ENCODE assay signal across 8 mouse cellular contexts in the genomic region with DNA sequence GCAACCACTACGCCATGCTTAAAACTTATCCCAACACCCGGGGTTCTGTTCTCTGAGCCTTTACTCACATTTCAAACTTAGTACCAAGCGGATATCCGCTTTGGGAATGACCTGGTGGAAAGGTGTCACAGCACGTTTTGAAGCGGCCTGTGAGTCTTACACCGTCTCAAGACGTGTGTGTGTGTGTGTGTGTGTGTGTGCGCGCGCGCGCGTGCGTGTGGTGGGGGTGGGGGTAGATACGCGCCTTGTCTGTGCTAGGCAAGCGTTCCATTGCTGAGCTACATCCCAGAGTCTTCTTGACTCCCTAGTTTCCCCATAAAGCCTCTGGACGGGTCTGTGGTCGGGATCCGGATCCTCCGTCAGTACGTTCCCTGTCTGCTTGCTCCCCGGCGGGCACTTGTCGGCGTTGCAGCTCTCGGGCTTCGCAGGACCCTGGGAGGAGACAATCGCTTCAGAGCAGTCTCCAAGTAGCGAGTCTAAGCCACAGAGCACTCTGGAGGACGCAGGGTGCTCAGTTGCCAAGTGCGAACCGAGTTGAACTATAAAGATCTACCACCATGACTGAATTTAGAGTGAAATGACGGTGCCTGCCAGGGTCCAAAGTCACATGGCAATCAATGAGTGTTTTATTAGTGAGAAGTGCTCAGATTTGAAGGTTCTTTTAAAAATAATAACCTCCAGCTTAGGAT. TPM values are rescaled to one million over a fixed set of nuclear protein-coding genes. Genes with fewer than 3 reads are reported as not detected.
DNase-seq lines count a peak whose midpoint lies in the region; ATAC-seq and TF ChIP-seq lines count a peak whose summit lies in the region.

No protein-coding gene starts in this region.

- no peak for TF ChIP-seq CTCF in cerebellum, adult 2 months (IDR thresholded peaks at IDR 0.05; ENCODE audit: borderline replicate concordance, insufficient read depth, low read depth, low read length)
- no peak for TF ChIP-seq CTCF in gastrocnemius, adult 2 months (IDR thresholded peaks at IDR 0.05)
- no peak for TF ChIP-seq CTCF in testis, adult 2 months (IDR thresholded peaks at IDR 0.05; ENCODE audit: control insufficient read depth, insufficient read depth, insufficient replicate concordance, low read depth, low read length)

- no peaks in the 10 kb centered on the region for H3K9me3 ChIP-seq in intestine, embryonic 15.5 days
- H3K9me3 ChIP-seq in limb, embryonic 15.5 days, result no peaks in the 10 kb centered on the region
- no peaks in the 10 kb centered on the region for H3K9me3 ChIP-seq in midbrain, embryonic 14.5 days (ENCODE audit: control insufficient read depth, low read length)

- H3K4me1 ChIP-seq in cerebellum, adult 2 months (ENCODE audit: control insufficient read depth, insufficient read depth, low read length), result no peaks in the 10 kb centered on the region; the same call in 1 of the 2 replicates
- peaks cover 31% of the 10 kb centered on the region for H3K4me1 ChIP-seq in intestine, embryonic 15.5 days (replicated peaks)
- peaks cover 33% of the 10 kb centered on the region for H3K4me1 ChIP-seq in limb, embryonic 15.5 days
- peaks cover 22% of the 10 kb centered on the region for H3K4me1 ChIP-seq in midbrain, embryonic 14.5 days (ENCODE audit: control insufficient read depth, insufficient read depth, low read length)
- H3K4me1 ChIP-seq in testis, adult 2 months (ENCODE audit: control insufficient read depth, insufficient read depth, low read length), result peaks cover 12% of the 10 kb centered on the region

- DNase-seq in ovary, postnatal 10 days (ENCODE audit: low spot score), result peak; percentile 60
- DNase-seq in ovary, postnatal 14 days (ENCODE audit: low spot score), result no peak
- peak; percentile 70 to 71 for DNase-seq in cerebellum, adult 2 months
- peak; percentile 76 for DNase-seq in gastrocnemius, adult 2 months
- peak; percentile 81 for DNase-seq in midbrain, embryonic 14.5 days

- ATAC-seq in intestine, embryonic 15.5 days, result peak; percentile 35
- ATAC-seq in limb, embryonic 15.5 days (ENCODE audit: insufficient number of reproducible peaks, low FRiP score, low TSS enrichment, low read depth), result peak; percentile 3; the same call in 1 of the 2 replicates
- no peak for ATAC-seq in midbrain, embryonic 14.5 days (ENCODE audit: low FRiP score, low TSS enrichment)

- peak overlapping the region; percentile 93 for H3K4me2 ChIP-seq in intestine, embryonic 15.5 days (replicated peaks)
- H3K4me2 ChIP-seq in limb, embryonic 15.5 days, result peak overlapping the region; percentile 90
- H3K4me2 ChIP-seq in midbrain, embryonic 14.5 days (ENCODE audit: low read length), result peak overlapping the region; percentile 80

- no peak for TF ChIP-seq POLR2A in cerebellum, adult 2 months (IDR thresholded peaks at IDR 0.05; ENCODE audit: borderline replicate concordance, insufficient read depth, low read length)
- TF ChIP-seq POLR2A in testis, adult 2 months (IDR thresholded peaks at IDR 0.05; ENCODE audit: control insufficient read depth, low read depth, low read length), result no peak; the same call in 1 of the 2 replicates

- H3K36me3 ChIP-seq in intestine, embryonic 15.5 days, result peaks cover 11% of the 10 kb centered on the region
- H3K36me3 ChIP-seq in limb, embryonic 15.5 days, result peaks cover 24% of the 10 kb centered on the region
- H3K36me3 ChIP-seq in midbrain, embryonic 14.5 days (ENCODE audit: control insufficient read depth, insufficient read depth, low read length), result peaks cover 26% of the 10 kb centered on the region
- H3K36me3 ChIP-seq in testis, adult 2 months (ENCODE audit: control insufficient read depth, insufficient read depth, low read length), result peaks cover 5% of the 10 kb centered on the region

- intact Hi-C loops in gastrocnemius, adult 2 months (cut with DNase I), result loop anchor here (5.0 kb wide), 1 partner anchor 163 kb away; no protein-coding TSS in a partner anchor

- H3K9ac ChIP-seq in intestine, embryonic 15.5 days, result peak overlapping the region; percentile 90
- peak overlapping the region; percentile 65 for H3K9ac ChIP-seq in limb, embryonic 15.5 days
- peak overlapping the region; percentile 88 for H3K9ac ChIP-seq in midbrain, embryonic 14.5 days (replicated peaks; ENCODE audit: low read length)

- H3K27ac ChIP-seq in cerebellum, adult 2 months (ENCODE audit: insufficient read depth, low read length), result peak overlapping the region; percentile 94
- H3K27ac ChIP-seq in gastrocnemius, adult 2 months, result peak overlapping the region; percentile 100
- H3K27ac ChIP-seq in intestine, embryonic 15.5 days, result peak overlapping the region; percentile 100
- peak overlapping the region; percentile 100 for H3K27ac ChIP-seq in limb, embryonic 15.5 days
- H3K27ac ChIP-seq in midbrain, embryonic 14.5 days (replicated peaks; ENCODE audit: low read depth, low read length), result peak overlapping the region; percentile 99
- peak overlapping the region; percentile 95 for H3K27ac ChIP-seq in testis, adult 2 months (ENCODE audit: control insufficient read depth, insufficient read depth, low read depth, low read length)

- H3K27me3 ChIP-seq in cerebellum, adult 2 months (ENCODE audit: control insufficient read depth, insufficient read depth, low read length), result no peaks in the 10 kb centered on the region
- no peaks in the 10 kb centered on the region for H3K27me3 ChIP-seq in intestine, embryonic 15.5 days (replicated peaks)
- H3K27me3 ChIP-seq in limb, embryonic 15.5 days, result no peaks in the 10 kb centered on the region
- no peaks in the 10 kb centered on the region for H3K27me3 ChIP-seq in midbrain, embryonic 14.5 days (ENCODE audit: control insufficient read depth, insufficient read depth, low read length)
- no peaks in the 10 kb centered on the region for H3K27me3 ChIP-seq in testis, adult 2 months (ENCODE audit: control insufficient read depth, insufficient read depth, low read length)

- peak overlapping the region; percentile 72 for H3K4me3 ChIP-seq in cerebellum, adult 2 months (replicated peaks; ENCODE audit: insufficient read depth, low read depth, low read length)
- H3K4me3 ChIP-seq in gastrocnemius, adult 2 months, result peak overlapping the region; percentile 87
- H3K4me3 ChIP-seq in intestine, embryonic 15.5 days (replicated peaks), result peak overlapping the region; percentile 72
- peak overlapping the region; percentile 76 for H3K4me3 ChIP-seq in limb, embryonic 15.5 days
- peak overlapping the region; percentile 77 for H3K4me3 ChIP-seq in midbrain, embryonic 14.5 days (replicated peaks; ENCODE audit: low read depth, low read length)
- H3K4me3 ChIP-seq in testis, adult 2 months (ENCODE audit: control insufficient read depth, low read depth, low read length), result peak overlapping the region; percentile 93

- under 1% methylated on average over 35 of the region's 35 CpGs for WGBS in cerebellum, adult 2 months
- WGBS in intestine, embryonic 15.5 days, result under 1% methylated on average over 35 of the region's 35 CpGs
- WGBS in limb, embryonic 15.5 days, result under 1% methylated on average over 35 of the region's 35 CpGs
- under 1% methylated on average over 35 of the region's 35 CpGs for WGBS in midbrain, embryonic 14.5 days

RNA-seq across cellular contexts. Expression of a gene that starts 1.2 kb away (rescaled TPM):
- 366 and 379 TPM in 2 replicates for polyA plus RNA-seq in cerebellum, adult 2 months (2012; rRNA removed)
- 100 to 1,000 TPM; 131 to 143 TPM for total RNA-seq in gastrocnemius, adult 2 months (2021)
- polyA plus RNA-seq in intestine, embryonic 15.5 days (2015; fragmentation: Nextera tagmentation; extraction: Ambion mirVana), result 210 and 237 TPM in 2 replicates
- polyA plus RNA-seq in limb, embryonic 15.5 days (2015; fragmentation: Nextera tagmentation; extraction: Ambion mirVana), result 201 and 221 TPM in 2 replicates
- 168 and 170 TPM in 2 replicates for polyA plus RNA-seq in midbrain, embryonic 14.5 days (2014; fragmentation: Nextera tagmentation; extraction: Ambion mirVana)
- polyA plus RNA-seq in testis, adult 2 months (2012; rRNA removed), result 162 and 200 TPM in 2 replicates

RNA-seq across cellular contexts. Expression of a gene that starts 15.5 kb away (rescaled TPM):
- 106 and 115 TPM in 2 replicates for polyA plus RNA-seq in cerebellum, adult 2 months (2012; rRNA removed)
- 100 to 1,000 TPM; 173 to 338 TPM for total RNA-seq in gastrocnemius, adult 2 months (2021)
- polyA plus RNA-seq in intestine, embryonic 15.5 days (2015; fragmentation: Nextera tagmentation; extraction: Ambion mirVana), result 234 and 260 TPM in 2 replicates
- 217 and 232 TPM in 2 replicates for polyA plus RNA-seq in limb, embryonic 15.5 days (2015; fragmentation: Nextera tagmentation; extraction: Ambion mirVana)
- polyA plus RNA-seq in midbrain, embryonic 14.5 days (2014; fragmentation: Nextera tagmentation; extraction: Ambion mirVana), result 62.4 and 78.1 TPM in 2 replicates
- polyA plus RNA-seq in testis, adult 2 months (2012; rRNA removed), result 124 and 147 TPM in 2 replicates

RNA-seq across cellular contexts. Expression of a gene that starts 20.8 kb away (rescaled TPM):
- 3.0 and 3.1 TPM in 2 replicates for polyA plus RNA-seq in cerebellum, adult 2 months (2012; rRNA removed)
- total RNA-seq in gastrocnemius, adult 2 months (2021), result under 1 TPM; 0.71 to 0.89 TPM
- 4.5 and 5.6 TPM in 2 replicates for polyA plus RNA-seq in intestine, embryonic 15.5 days (2015; fragmentation: Nextera tagmentation; extraction: Ambion mirVana)
- 4.7 and 5.6 TPM in 2 replicates for polyA plus RNA-seq in limb, embryonic 15.5 days (2015; fragmentation: Nextera tagmentation; extraction: Ambion mirVana)
- polyA plus RNA-seq in midbrain, embryonic 14.5 days (2014; fragmentation: Nextera tagmentation; extraction: Ambion mirVana), result 1.1 and 2.4 TPM in 2 replicates
- 1.1 and 1.6 TPM in 2 replicates for polyA plus RNA-seq in testis, adult 2 months (2012; rRNA removed)

RNA-seq across cellular contexts. Expression of a gene that starts 24.1 kb away (rescaled TPM):
- 6.9 and 8.3 TPM in 2 replicates for polyA plus RNA-seq in cerebellum, adult 2 months (2012; rRNA removed)
- 1 to 10 TPM; 2.6 to 7.3 TPM for total RNA-seq in gastrocnemius, adult 2 months (2021)
- polyA plus RNA-seq in intestine, embryonic 15.5 days (2015; fragmentation: Nextera tagmentation; extraction: Ambion mirVana), result 1,462 and 1,582 TPM in 2 replicates
- polyA plus RNA-seq in limb, embryonic 15.5 days (2015; fragmentation: Nextera tagmentation; extraction: Ambion mirVana), result 11.6 and 13.8 TPM in 2 replicates
- polyA plus RNA-seq in midbrain, embryonic 14.5 days (2014; fragmentation: Nextera tagmentation; extraction: Ambion mirVana), result 1.7 and 3.3 TPM in 2 replicates
- 13.8 and 17.5 TPM in 2 replicates for polyA plus RNA-seq in testis, adult 2 months (2012; rRNA removed)

RNA-seq across cellular contexts. Expression of a gene that starts 42.2 kb away (rescaled TPM):
- polyA plus RNA-seq in cerebellum, adult 2 months (2012; rRNA removed), result 39.6 and 40.0 TPM in 2 replicates
- 10 to 100 TPM; 27.1 to 31.3 TPM for total RNA-seq in gastrocnemius, adult 2 months (2021)
- 40.2 and 43.7 TPM in 2 replicates for polyA plus RNA-seq in intestine, embryonic 15.5 days (2015; fragmentation: Nextera tagmentation; extraction: Ambion mirVana)
- 41.5 and 49.2 TPM in 2 replicates for polyA plus RNA-seq in limb, embryonic 15.5 days (2015; fragmentation: Nextera tagmentation; extraction: Ambion mirVana)
- polyA plus RNA-seq in midbrain, embryonic 14.5 days (2014; fragmentation: Nextera tagmentation; extraction: Ambion mirVana), result 55.9 and 66.2 TPM in 2 replicates
- 134 and 152 TPM in 2 replicates for polyA plus RNA-seq in testis, adult 2 months (2012; rRNA removed)
